Mouse (Mus musculus): ENCODE data around the gene Mmp17.
A peak's percentile ranks its signal among the peaks of the same experiment; 100 is the strongest.
"Not testable (repeated sequence)": the region's sequence is repeated elsewhere in the genome, so short reads cannot be mapped to it uniquely, and the experiment has no call there.

Gene Mmp17

GRCm38 (mm10) chr5:129590915-129591314 is 6.9 kb downstream of the Mmp17 start:
- DNase-seq (ENCODE audit: low spot score) = no peak

- peak; percentile 75 for DNase-seq (ENCODE audit: low spot score)
These were observed 10.4 kb downstream of the Mmp17 start for GRCm38 (mm10) chr5:129594116-129595114.

DNA sequence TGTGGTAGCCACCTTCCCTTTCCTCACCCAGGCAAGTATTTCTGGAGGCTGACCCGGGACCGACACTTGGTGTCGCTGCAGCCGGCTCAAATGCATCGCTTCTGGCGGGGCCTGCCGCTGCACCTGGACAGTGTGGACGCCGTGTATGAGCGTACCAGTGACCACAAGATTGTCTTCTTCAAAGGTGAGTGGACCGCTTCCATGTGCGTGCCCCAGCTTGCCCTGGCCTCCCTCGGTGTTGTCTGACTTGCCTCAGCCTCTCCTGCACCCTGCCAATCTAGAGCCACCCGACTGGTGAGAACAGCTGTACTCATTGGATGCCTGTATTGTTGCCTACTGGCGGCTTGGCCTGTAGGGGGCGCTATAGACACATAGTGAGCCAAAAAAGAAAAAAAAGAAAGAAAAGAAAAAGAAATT is 18.1 kb downstream of the Mmp17 start:
- peak; percentile 34 for DNase-seq (ENCODE audit: low spot score)

- DNase-seq (ENCODE audit: low spot score) = no peak
These were observed 23.5 kb downstream of the Mmp17 start for GRCm38 (mm10) chr5:129607476-129607875.

DNA sequence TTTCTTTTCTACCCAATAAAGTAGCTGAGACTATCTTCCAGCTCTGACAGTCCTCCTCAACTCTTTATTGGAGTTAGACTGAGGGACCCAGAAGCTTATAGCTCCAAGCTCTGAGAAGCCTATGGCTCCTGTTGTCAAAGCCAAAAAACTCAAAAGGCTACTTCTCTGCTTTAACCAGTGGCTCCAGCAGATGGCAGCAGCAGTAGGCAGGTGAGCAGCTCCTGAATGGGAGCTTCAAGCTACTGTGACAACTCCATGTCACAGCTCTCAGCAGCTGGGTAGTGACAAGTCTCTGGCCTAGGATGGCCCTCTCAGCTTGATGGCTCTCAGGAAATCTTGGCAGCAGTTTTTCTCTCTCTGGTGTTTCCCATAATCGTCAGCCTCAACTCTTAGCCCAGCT is 27.1 kb downstream of the Mmp17 start:
- DNase-seq (ENCODE audit: low spot score) = peak; percentile 58

GRCm38 (mm10) chr5:129620600-129620999 is 36.6 kb downstream of the Mmp17 start:
- not testable (repeated sequence) for DNase-seq (ENCODE audit: low spot score)

GRCm38 (mm10) chr5:129621361-129621760 is 37.4 kb downstream of the Mmp17 start:
- no peak for DNase-seq (ENCODE audit: low spot score)

DNA sequence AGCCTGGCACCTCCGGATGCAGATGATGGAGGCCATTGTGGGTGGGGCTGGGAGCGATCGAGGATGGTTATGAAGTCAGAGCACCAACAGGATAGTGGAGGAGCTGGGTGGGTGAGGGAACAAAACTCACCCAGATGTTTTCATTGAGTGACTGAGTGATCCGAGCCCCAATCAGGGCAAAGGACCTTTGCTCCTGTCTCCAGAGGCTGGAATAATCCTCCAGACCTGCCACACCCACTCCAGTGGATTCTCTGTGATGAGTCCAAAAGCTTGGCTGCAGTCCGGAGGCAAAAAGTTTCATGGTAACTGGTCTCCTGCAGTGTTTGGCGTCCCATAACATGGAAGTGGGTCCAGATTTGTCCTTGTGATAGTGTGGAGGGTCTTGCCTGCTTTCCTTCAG is 42.1 kb downstream of the Mmp17 start:
- no peak for DNase-seq (ENCODE audit: low spot score)

GRCm38 (mm10) chr5:129626586-129626985 is 42.6 kb downstream of the Mmp17 start:
- DNase-seq (ENCODE audit: low spot score) = not testable (repeated sequence)

- not testable (repeated sequence) for DNase-seq (ENCODE audit: low spot score)
These were observed 48.6 kb downstream of the Mmp17 start for GRCm38 (mm10) chr5:129632270-129633250.

- DNase-seq (ENCODE audit: low spot score) = no peak
These were observed 66.9 kb downstream of the Mmp17 start for GRCm38 (mm10) chr5:129650858-129651257.

GRCm38 (mm10) chr5:129657016-129657415 is 73.0 kb downstream of the Mmp17 start:
- DNase-seq (ENCODE audit: low spot score) = no peak

DNA sequence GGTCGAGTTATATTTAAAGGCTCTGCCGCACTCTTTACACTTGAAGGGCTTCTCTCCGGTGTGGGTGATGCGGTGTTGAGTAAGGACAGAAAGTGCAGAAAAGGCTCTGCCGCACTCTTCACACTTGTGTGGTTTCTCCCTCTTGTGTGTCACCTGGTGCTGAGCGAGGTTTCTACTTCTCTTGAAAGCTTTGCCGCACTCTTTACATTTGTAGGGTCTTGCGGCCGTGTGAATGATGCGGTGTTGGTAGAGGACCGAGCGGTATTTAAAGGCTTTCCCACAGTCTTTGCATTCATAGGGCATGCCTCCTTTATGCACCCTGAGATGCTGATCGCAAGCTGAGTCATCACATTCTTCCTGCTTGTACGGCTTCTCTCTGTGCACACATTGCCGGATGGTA is 74.0 kb downstream of the Mmp17 start:
- DNase-seq (ENCODE audit: low spot score) = no peak
